Mouse (Mus musculus) myocyte (in vitro differentiated cells): ENCODE results near the gene Mroh3. TPM values are rescaled to one million over a fixed set of nuclear protein-coding genes. Genes with fewer than 3 reads are reported as not detected.

Experiments
- H3K27me3 ChIP-seq: one replicate; pipeline ENCODE4 v1.6.1; 2011; ENCODE audit not compliant: control insufficient read depth, insufficient read depth, insufficient read length
- H3K36me3 ChIP-seq: one replicate; pipeline ENCODE4 v1.6.1; 2011; ENCODE audit not compliant: control insufficient read depth, insufficient read depth
- H3K4me2 ChIP-seq: one replicate; pipeline ENCODE4 v1.6.1; 2011; ENCODE audit warnings: low read depth, control low read depth
- H3K4me3 ChIP-seq: one replicate; pipeline ENCODE4 v1.5.1; 2011; ENCODE audit warnings: mild to moderate bottlenecking, control low read depth, moderate library complexity
- H3K79me2 ChIP-seq: one replicate; pipeline ENCODE4 v1.6.1; 2011; ENCODE audit not compliant: control insufficient read depth, insufficient read depth
- H3ac ChIP-seq: one replicate; pipeline ENCODE4 v1.6.1; 2011; ENCODE audit not compliant: control insufficient read depth, insufficient read length
- CEBPB ChIP-seq: IDR thresholded peaks from 2 replicates; pipeline ENCODE4 v1.6.1; 2011; ENCODE audit warnings: mild to moderate bottlenecking, moderate library complexity; ENCODE audit not compliant: poor library complexity, insufficient read depth, severe bottlenecking
- E2F4 ChIP-seq: IDR thresholded peaks from one replicate; pipeline ENCODE4 v1.6.1; 2011; ENCODE audit warnings: mild to moderate bottlenecking, control low read depth, moderate library complexity; ENCODE audit not compliant: insufficient read depth
- MAX ChIP-seq: IDR thresholded peaks from one replicate; pipeline ENCODE4 v1.6.1; 2011; ENCODE audit warnings: low read depth, mild to moderate bottlenecking, control low read depth
- MYOD1 ChIP-seq, 3 experiments: IDR thresholded peaks; one replicate each; pipeline ENCODE4 v1.6.1; 2011; ENCODE audit warnings: control low read depth in 2 of 3, low read depth in 2 of 3, mild to moderate bottlenecking in 2 of 3, moderate library complexity in 1 of 3; ENCODE audit not compliant: insufficient read length in 2 of 3, control insufficient read depth in 1 of 3
- MYOG ChIP-seq, 3 experiments: IDR thresholded peaks; one replicate each; pipeline ENCODE4 v1.6.1; 2011; ENCODE audit warnings: control low read depth in 2 of 3, low read depth in 2 of 3, mild to moderate bottlenecking in 2 of 3; ENCODE audit not compliant: insufficient read length in 2 of 3, control insufficient read depth in 1 of 3, insufficient read depth in 1 of 3
- POLR2A ChIP-seq: IDR thresholded peaks from one replicate; pipeline ENCODE4 v1.6.1; 2011; ENCODE audit warnings: low read depth, mild to moderate bottlenecking, control low read depth, moderate library complexity; ENCODE audit not compliant: insufficient read length
- POLR2AphosphoS2 ChIP-seq: IDR thresholded peaks from one replicate; pipeline ENCODE4 v1.6.1; 2011; ENCODE audit warnings: low read depth, control low read depth; ENCODE audit not compliant: insufficient read length
- REST ChIP-seq: IDR thresholded peaks from one replicate; pipeline ENCODE4 v1.6.1; 2011; ENCODE audit warnings: mild to moderate bottlenecking, control low read depth, moderate library complexity; ENCODE audit not compliant: insufficient read depth, insufficient read length
- SRF ChIP-seq: IDR thresholded peaks from one replicate; pipeline ENCODE4 v1.6.1; 2011; ENCODE audit warnings: low read depth; ENCODE audit not compliant: control insufficient read depth, insufficient read length
- TCF12 ChIP-seq: IDR thresholded peaks from one replicate; pipeline ENCODE4 v1.6.1; 2011; ENCODE audit warnings: mild to moderate bottlenecking, control low read depth; ENCODE audit not compliant: poor library complexity, insufficient read depth, severe bottlenecking
- TCF3 ChIP-seq: IDR thresholded peaks from one replicate; pipeline ENCODE4 v1.6.1; 2011; ENCODE audit warnings: low read depth, control low read depth; ENCODE audit not compliant: insufficient read length
- USF1 ChIP-seq: IDR thresholded peaks from one replicate; pipeline ENCODE4 v1.6.1; 2011; ENCODE audit warnings: low read depth, mild to moderate bottlenecking, control low read depth, moderate library complexity
- polyA plus RNA-seq: library from polyadenylated mRNA; unstranded; fragments of >200 nt; fragmentation: generic; extraction: Trizol; gene quantifications from one replicate; pipeline ENCODE4 v1.2.1, GENCODE M21; 2012; ENCODE audit warnings: missing spikeins

Gene Mroh3
- polyA plus RNA-seq, 1 experiment, result 0.16 TPM

DNA sequence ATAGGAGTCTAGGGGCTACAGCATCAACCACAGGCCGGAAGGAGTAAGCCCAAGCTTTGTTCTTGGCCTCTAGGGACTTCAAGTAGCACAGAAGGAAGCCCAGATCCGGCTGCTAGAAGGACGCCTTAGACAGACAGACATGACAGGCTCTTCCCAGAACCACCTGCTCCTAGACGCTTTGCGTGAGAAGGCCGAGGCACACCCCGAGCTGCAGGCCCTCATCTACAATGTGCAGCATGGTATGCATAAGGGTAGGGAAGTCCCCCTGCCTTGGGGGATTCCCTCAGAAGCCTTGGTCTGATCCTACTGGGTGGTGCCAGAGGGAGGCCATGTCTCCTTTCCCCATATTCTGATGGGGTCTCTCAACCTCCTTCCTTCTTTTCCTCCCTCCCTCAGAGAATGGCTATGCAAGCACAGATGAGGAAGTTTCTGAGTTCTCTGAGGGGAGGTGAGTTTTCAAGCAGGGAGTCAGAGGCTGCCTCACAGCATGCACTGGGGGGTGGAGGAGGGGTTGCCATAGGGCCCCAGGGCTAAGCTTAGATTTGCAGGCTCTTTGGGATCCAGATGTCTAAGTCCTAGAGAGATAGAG, 51.2 kb downstream of the Mroh3 start:
- Histone ChIP-seq H3K4me3 (no peak overlapping the region), H3K27me3 (no peaks in the 10 kb centered on the region), H3ac (no peak overlapping the region), H3K4me2 (no peak overlapping the region), H3K79me2 (no peaks in the 10 kb centered on the region), H3K36me3 (peaks cover 21% of the 10 kb centered on the region)
- TF ChIP-seq POLR2A (no peak), REST (no peak), USF1 (no peak), MYOG (IDR thresholded peaks at IDR 0.05; ENCODE audit: control insufficient read depth in 1 of 3, insufficient read depth in 1 of 3, insufficient read length in 2 of 3, low read depth in 2 of 3) (no peak), SRF (no peak), MYOD1 (IDR thresholded peaks at IDR 0.05; ENCODE audit: control insufficient read depth in 1 of 3, insufficient read length in 2 of 3, low read depth in 2 of 3) (no peak), CEBPB (no peak), TCF12 (no peak)

DNA sequence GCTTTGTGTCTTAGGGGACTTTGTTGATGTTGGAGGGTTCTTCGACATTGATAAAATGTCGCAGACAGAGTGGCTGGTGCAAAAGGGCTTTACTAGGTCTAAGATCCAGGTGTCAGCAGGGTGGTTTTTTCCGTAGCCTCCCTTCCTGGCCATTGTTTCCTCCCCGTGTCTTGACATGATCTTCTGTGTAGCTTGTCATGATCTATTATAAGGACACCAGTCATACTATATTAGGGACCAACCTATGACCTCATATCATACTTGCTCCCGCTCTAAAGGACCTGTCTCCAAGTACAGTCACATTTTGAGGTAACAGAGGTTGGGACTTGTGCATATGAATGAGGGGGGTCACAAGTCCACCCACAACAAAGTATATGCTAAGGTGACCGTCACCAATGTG, 51.7 kb downstream of the Mroh3 start:
- peaks cover 25% of the 10 kb centered on the region for H3K36me3 ChIP-seq
- no peaks in the 10 kb centered on the region for H3K79me2 ChIP-seq
- no peak overlapping the region for H3K4me3 ChIP-seq
- no peaks in the 10 kb centered on the region for H3K27me3 ChIP-seq
- no peak for TF ChIP-seq POLR2AphosphoS2
- no peak for TF ChIP-seq E2F4
- no peak for TF ChIP-seq MYOG (IDR thresholded peaks at IDR 0.05; ENCODE audit: control insufficient read depth in 1 of 3, insufficient read depth in 1 of 3, insufficient read length in 2 of 3, low read depth in 2 of 3)
- no peak for TF ChIP-seq TCF3
- H3K4me2 ChIP-seq, result no peak overlapping the region
- no peak overlapping the region for H3ac ChIP-seq

DNA sequence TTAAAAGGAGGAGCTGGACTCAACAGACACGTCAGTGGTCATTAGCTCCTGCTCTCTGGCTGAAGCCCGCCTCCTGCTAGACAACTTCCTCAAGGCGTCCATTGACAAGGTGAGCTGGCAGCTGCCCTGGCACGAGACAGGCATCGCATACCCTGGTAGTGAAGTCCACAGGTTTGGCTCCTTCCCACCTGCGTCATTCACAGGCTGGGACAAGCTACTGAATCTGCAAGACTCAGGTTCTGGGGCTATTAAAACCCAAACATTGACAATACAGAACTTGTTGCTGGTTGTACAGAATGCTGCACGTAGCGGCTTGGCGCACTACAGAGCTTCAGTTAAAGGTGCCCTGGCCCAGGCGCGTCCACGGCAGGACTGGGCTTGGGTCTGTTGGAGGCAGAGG, 52.3 kb downstream of the Mroh3 start:
- Histone ChIP-seq H3K79me2 (no peaks in the 10 kb centered on the region), H3K27me3 (no peaks in the 10 kb centered on the region), H3ac (no peak overlapping the region), H3K4me3 (no peak overlapping the region), H3K4me2 (no peak overlapping the region), H3K36me3 (peaks cover 27% of the 10 kb centered on the region)
- TF ChIP-seq SRF, result no peak
- TF ChIP-seq POLR2AphosphoS2, result no peak

DNA sequence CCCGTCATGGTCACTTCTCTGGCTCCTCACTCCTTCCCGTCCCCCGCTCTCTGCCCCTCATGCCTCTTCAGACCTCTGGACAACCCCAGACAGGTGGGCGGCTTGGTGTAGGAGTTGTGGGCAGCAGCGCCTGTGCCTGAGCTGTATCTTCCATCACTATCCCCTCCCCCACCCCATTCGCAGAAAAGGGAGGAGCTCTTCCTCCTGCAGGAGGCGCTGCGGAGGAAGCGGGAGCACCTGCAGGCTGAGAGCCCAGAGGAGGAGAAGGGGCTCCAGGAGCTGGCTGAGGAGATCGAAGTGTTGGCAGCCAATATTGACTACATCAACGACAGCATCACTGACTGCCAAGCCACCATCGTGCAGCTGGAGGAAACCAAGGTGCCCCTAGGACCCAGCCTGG, 52.8 kb downstream of the Mroh3 start:
- Histone ChIP-seq H3K4me2 (no peak overlapping the region), H3K27me3 (no peaks in the 10 kb centered on the region), H3K36me3 (peaks cover 27% of the 10 kb centered on the region), H3K79me2 (no peaks in the 10 kb centered on the region), H3K4me3 (no peak overlapping the region), H3ac (no peak overlapping the region)
- TF ChIP-seq POLR2A, result no peak
- TF ChIP-seq TCF3, result no peak
- no peak for TF ChIP-seq MYOD1 (IDR thresholded peaks at IDR 0.05; ENCODE audit: control insufficient read depth in 1 of 3, insufficient read length in 2 of 3, low read depth in 2 of 3)
- TF ChIP-seq MYOG (IDR thresholded peaks at IDR 0.05; ENCODE audit: control insufficient read depth in 1 of 3, insufficient read depth in 1 of 3, insufficient read length in 2 of 3, low read depth in 2 of 3), result no peak
- TF ChIP-seq MAX, result no peak
- TF ChIP-seq USF1, result no peak
- TF ChIP-seq E2F4, result no peak
- TF ChIP-seq POLR2AphosphoS2, result no peak
- no peak for TF ChIP-seq REST
- TF ChIP-seq CEBPB, result no peak
- TF ChIP-seq TCF12, result no peak
- no peak for TF ChIP-seq SRF

GRCm38 (mm10) chr1:136156951-136157350, 55.7 kb downstream of the Mroh3 start:
- Histone ChIP-seq H3K36me3 (peaks cover 21% of the 10 kb centered on the region), H3K4me3 (no peak overlapping the region), H3K79me2 (no peaks in the 10 kb centered on the region), H3K4me2 (no peak overlapping the region), H3ac (no peak overlapping the region), H3K27me3 (no peaks in the 10 kb centered on the region)
- TF ChIP-seq MYOG (IDR thresholded peaks at IDR 0.05; ENCODE audit: control insufficient read depth in 1 of 3, insufficient read depth in 1 of 3, insufficient read length in 2 of 3, low read depth in 2 of 3), result no peak

DNA sequence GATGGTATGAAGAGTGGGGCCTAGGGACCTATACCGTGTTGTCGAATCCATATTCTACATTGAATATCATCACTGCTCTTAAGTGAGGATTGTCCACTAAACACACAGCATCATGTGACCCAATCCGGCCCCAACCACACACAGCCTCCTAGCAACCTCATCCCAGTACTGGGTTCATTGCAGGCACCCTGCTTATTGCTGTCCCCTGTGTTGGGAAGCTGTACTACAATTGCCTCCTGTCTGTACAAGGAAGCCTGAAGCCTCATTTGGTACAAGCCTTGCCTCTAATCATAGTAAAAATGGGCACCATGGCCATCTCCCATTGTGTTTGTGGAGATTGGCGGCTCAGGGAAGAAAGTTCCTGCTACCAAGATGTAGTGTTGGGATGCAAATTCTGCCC, 56.3 kb downstream of the Mroh3 start:
- TF ChIP-seq TCF3 (no peak), E2F4 (no peak), MYOG (IDR thresholded peaks at IDR 0.05; ENCODE audit: control insufficient read depth in 1 of 3, insufficient read depth in 1 of 3, insufficient read length in 2 of 3, low read depth in 2 of 3) (no peak), MAX (no peak), POLR2AphosphoS2 (no peak), CEBPB (no peak), REST (no peak), MYOD1 (IDR thresholded peaks at IDR 0.05; ENCODE audit: control insufficient read depth in 1 of 3, insufficient read length in 2 of 3, low read depth in 2 of 3) (no peak), TCF12 (no peak), POLR2A (no peak), SRF (no peak)
- H3K27me3 ChIP-seq, result no peaks in the 10 kb centered on the region
- no peak overlapping the region for H3ac ChIP-seq
- no peak overlapping the region for H3K4me3 ChIP-seq
- H3K4me2 ChIP-seq, result no peak overlapping the region
- H3K79me2 ChIP-seq, result no peaks in the 10 kb centered on the region
- H3K36me3 ChIP-seq, result peaks cover 27% of the 10 kb centered on the region
